In the genomic region with DNA sequence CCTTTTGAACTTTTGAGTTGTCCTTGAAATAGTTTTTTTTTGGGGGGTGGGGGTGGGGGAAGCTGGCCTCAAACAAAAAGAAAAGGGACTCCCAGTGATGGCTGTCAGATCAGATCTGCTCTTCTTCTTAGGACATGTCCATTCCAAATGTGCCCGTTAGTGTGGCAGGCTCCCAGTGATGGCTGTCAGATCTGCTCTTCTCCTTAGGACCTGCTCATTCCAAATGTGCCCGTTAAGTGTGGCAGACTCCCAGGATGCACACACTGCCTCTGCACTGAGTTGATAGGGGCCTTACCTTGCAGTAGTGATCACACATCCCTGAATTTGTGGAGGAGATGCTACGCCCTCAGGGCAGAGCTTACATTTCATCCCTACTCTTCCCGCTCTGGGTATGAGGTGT, we compare ENCODE assay signal across 16 mouse cellular contexts. TPM values are rescaled to one million over a fixed set of nuclear protein-coding genes. Genes with fewer than 3 reads are reported as not detected.
"Had no signal": no experiment of that assay in that cellular context is flagged by ENCODE, and none has a peak within 500 bp of the region (broad histone marks: within the 10 kb centered on the region; RNA-seq: fewer than 3 reads in every experiment).

No protein-coding gene starts in this region.

- H3K27me3 ChIP-seq: heart, embryonic 12.5 days; hindbrain, embryonic 12.5 days; intestine, embryonic 15.5 days; limb, embryonic 12.5 days had no signal

- H3K27ac ChIP-seq: gastrocnemius, adult 2 months; hindbrain, embryonic 10.5 days; hindbrain, embryonic 12.5 days; hindbrain, embryonic 14.5 days; intestine, embryonic 15.5 days; layer of hippocampus, adult 2 months; left cerebral cortex, adult 2 months; limb, embryonic 10.5 days; limb, embryonic 12.5 days had no signal

- H3K36me3 ChIP-seq: heart, embryonic 12.5 days; hindbrain, embryonic 10.5 days; hindbrain, embryonic 12.5 days; intestine, embryonic 15.5 days; limb, embryonic 10.5 days; limb, embryonic 12.5 days had no signal

- H3K9ac ChIP-seq: heart, embryonic 12.5 days; hindbrain, embryonic 12.5 days; hindbrain, embryonic 14.5 days; intestine, embryonic 15.5 days; limb, embryonic 12.5 days had no signal

- DNase-seq: kidney, adult 18-20 months; liver had no signal

- ATAC-seq: inflammation-experienced regulatory T-cells, adult 6 months; intestine, postnatal 0 days had no signal

- H3K9me3 ChIP-seq: heart, embryonic 12.5 days; hindbrain, embryonic 10.5 days; hindbrain, embryonic 12.5 days; intestine, embryonic 15.5 days; limb, embryonic 10.5 days; limb, embryonic 12.5 days had no signal

- H3K4me1 ChIP-seq: hindbrain, embryonic 12.5 days; intestine, embryonic 15.5 days; limb, embryonic 10.5 days; limb, embryonic 12.5 days had no signal

- H3K4me2 ChIP-seq: heart, embryonic 12.5 days; hindbrain, embryonic 12.5 days; hindbrain, embryonic 14.5 days; intestine, embryonic 15.5 days; limb, embryonic 12.5 days; liver, embryonic 11.5 days had no signal

- H3K4me3 ChIP-seq: gastrocnemius, adult 2 months; heart, embryonic 12.5 days; hindbrain, embryonic 10.5 days; hindbrain, embryonic 12.5 days; intestine, embryonic 15.5 days; layer of hippocampus, adult 2 months; left cerebral cortex, adult 2 months; limb, embryonic 10.5 days; limb, embryonic 12.5 days had no signal

RNA-seq across cellular contexts. Expression of a gene that starts 45.8 kb away (rescaled TPM):
- total RNA-seq: granulocyte monocyte progenitor cell, adult 5-6 weeks had no signal
